Mouse (Mus musculus) embryonic fibroblast, embryonic 13.5 days (primary cell): Measurements from ENCODE around the gene Olfr1058. TPM values are rescaled to one million over a fixed set of nuclear protein-coding genes. Genes with fewer than 3 reads are reported as not detected.
"Not testable (repeated sequence)": the region's sequence is repeated elsewhere in the genome, so short reads cannot be mapped to it uniquely, and the experiment has no call there.

Experiments
- H3K27ac ChIP-seq: 2 replicates; pipeline ENCODE4 v1.5.1; 2012; ENCODE audit warnings: low read length, control low read depth, inconsistent platforms; ENCODE audit not compliant: insufficient read depth
- H3K4me1 ChIP-seq: 2 replicates; pipeline ENCODE4 v1.6.1; 2011; ENCODE audit warnings: low read length; ENCODE audit not compliant: control insufficient read depth, insufficient read depth
- H3K4me3 ChIP-seq: 2 replicates; pipeline ENCODE4 v1.5.1; 2011; ENCODE audit warnings: mild to moderate bottlenecking, control low read depth, low read length; ENCODE audit not compliant: insufficient read depth
- CTCF ChIP-seq: IDR thresholded peaks from 2 replicates; pipeline ENCODE4 v1.5.1; 2011; ENCODE audit warnings: mild to moderate bottlenecking, control low read depth, low read length, moderate library complexity, borderline replicate concordance; ENCODE audit not compliant: insufficient read depth
- POLR2A ChIP-seq: IDR thresholded peaks from 2 replicates; pipeline ENCODE4 v1.6.1; 2011; ENCODE audit warnings: low read depth, mild to moderate bottlenecking, control low read depth, low read length, moderate library complexity
- polyA plus RNA-seq: library from polyadenylated mRNA; stranded (reverse); fragments of >200 nt; gene quantifications from 2 replicates; pipeline ENCODE4 v1.2.4, GENCODE M21; 2011; ENCODE audit warnings: low read depth; ENCODE audit not compliant: missing spikeins, insufficient read length

Olfr1058 gene
- not detected in 2 replicates for polyA plus RNA-seq

DNA sequence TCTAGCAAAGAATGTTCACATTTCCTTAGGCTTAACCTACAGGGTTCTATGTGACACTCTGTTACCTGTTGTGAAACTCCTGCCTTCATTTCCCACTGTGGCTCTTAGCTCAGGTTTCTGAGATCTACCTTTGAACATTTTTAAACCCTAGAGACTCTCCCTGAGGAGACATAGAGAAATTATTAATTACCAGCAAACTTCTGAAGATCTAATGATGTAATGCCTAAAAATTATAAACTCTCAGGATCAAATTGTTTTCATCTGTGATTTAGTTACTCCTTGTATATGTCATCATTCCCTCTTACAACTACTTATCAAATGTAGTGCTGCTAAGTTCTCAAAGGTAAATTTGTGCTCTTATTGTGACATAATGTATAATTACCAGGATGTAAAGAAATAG is at the start of gene Olfr1058:
TSS of gene Olfr1058 (minus strand) at position 101 of the 400 bp plus-strand sequence.
- H3K4me1 ChIP-seq, H3K4me3 ChIP-seq, H3K27ac ChIP-seq: not testable (repeated sequence)

DNA sequence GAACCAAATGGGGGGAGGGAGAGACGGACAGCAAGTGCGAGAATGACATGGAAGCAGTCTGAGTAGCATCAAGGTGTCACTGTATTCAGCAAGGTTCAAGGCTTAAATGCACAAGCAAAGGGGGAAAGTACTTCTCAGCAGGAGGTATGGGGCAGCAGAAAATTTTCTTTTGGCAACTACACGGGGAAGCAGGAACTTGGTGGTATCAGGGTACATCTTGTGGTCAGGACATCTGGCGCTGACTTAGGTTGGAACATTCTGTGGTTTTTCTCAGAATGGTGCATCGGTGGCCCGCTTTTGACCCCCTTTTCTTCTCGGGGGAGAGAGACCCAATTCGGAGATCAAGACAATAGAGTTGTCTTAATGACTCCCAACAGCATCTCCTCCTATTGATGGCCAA is 40.1 kb upstream of the Olfr1058 start:
- H3K27ac ChIP-seq, H3K4me3 ChIP-seq, H3K4me1 ChIP-seq: not testable (repeated sequence)

DNA sequence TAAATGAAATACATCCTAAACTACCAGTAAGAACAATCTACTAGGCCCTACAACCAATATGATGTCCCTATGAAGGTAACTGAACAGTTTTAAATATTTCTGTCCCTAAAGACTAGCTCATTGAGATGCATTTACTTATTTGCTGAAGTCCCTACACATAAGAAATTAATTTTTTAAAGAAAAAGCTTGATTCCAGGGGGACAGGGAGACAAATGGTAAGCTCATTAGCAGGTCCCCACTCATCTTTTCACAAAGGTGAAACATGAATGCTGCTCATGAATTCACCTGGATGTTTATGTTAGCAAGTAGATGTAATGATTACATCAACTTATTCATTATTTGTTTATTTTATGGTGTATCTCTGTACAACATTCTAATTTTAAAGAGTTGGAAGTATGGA is 38.3 kb upstream of the Olfr1058 start, which contains the start of gene Olfr1062:
TSS of gene Olfr1062 (minus strand) at position 101 of the 400 bp plus-strand sequence.
- not testable (repeated sequence) for H3K4me1 ChIP-seq, H3K4me3 ChIP-seq, H3K27ac ChIP-seq

DNA sequence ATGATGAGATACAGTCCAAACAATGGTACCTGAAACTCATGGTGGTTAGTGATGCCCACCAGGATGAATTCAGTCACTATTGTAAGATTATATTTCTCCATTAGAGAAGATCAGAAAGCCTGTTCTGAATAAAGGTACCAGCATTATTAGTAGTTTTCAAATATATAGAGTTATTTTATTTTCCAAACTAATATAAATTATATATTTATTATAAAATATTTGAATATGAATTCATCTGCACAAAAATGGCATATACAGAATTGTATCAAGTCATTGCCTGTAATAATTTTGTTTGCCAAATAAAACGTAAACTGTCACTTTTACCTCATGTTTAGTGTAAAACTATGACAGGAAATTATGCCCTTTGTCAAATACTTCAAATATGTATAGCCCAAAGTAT is 25.6 kb upstream of the Olfr1058 start, which contains the start of gene Olfr1061:
TSS of gene Olfr1061 (minus strand) at position 101 of the 400 bp plus-strand sequence.
- H3K4me3 ChIP-seq = no peak within 1 kb of the TSS
- TF ChIP-seq CTCF = no peak
- TF ChIP-seq POLR2A = no peak
- H3K4me1 ChIP-seq = no peaks in the 10 kb centered on the region
- H3K27ac ChIP-seq = no peak within 1 kb of the TSS

DNA sequence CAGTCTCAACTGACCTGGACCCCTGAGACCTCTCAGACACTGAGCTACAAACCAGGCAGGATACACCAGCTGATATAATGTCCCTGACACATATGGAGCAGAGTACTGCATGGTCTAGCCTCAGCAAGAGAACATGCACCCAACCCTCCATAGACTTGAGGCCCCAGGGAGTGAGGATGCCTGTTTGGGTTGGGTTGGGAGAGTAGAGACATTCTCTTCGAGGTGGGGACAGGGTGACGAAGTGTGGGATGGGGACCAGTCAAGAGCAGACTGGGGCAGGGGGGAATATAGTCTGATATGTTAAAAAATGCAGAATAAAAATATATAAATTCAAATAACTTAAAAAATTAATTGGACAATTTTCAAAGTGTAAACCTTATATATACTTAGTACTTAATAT is 6.8 kb upstream of the Olfr1058 start:
- Histone ChIP-seq H3K4me1 (no peaks in the 10 kb centered on the region), H3K4me3 (no peak overlapping the region), H3K27ac (no peak overlapping the region)
- TF ChIP-seq POLR2A = no peak
- no peak for TF ChIP-seq CTCF

DNA sequence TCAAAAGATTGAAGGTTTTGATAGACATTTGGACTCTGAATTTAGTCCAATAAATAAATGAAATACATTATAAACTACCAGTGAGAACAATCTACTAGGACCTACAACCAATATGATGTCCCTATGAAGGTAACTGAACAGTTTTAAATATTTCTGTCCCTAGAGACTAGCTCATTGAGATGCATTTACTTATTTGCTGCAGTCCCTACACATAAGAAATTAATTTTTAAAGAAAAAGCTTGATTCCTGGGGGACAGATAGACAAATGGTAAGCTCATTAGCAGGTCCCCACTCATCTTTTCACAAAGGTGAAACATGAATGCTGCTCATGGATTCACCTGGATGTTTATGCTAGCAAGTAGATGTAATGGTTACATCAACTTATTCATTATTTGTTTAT is 10.1 kb downstream of the Olfr1058 start, which contains the start of gene Olfr1057:
TSS of gene Olfr1057 (minus strand) at position 101 of the 400 bp plus-strand sequence.
- Histone ChIP-seq H3K4me1 (no peaks in the 10 kb centered on the region), H3K27ac (no peak within 1 kb of the TSS), H3K4me3 (no peak within 1 kb of the TSS)
- TF ChIP-seq POLR2A (no peak), CTCF (no peak)

DNA sequence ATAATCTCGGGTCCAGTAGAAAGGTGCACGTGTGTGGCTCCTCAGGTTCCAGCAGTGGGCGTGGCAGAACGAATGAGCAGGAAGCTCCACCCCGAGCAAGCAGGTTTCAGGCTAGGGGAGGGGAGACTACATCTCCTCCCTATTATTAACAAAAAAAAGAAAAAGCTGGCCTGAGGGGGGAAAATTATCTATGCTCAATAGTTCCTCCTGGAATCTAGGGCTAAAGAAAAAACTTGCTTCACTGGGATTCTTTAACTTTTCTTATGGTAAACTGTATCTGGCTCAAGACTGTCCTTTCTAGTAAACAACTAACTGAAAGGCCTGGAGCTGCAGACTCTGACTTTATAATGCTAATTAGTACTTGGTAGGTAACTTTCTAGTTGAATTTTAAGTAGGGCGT is 22.0 kb downstream of the Olfr1058 start:
- not testable (repeated sequence) for H3K4me1 ChIP-seq, H3K4me3 ChIP-seq, H3K27ac ChIP-seq

DNA sequence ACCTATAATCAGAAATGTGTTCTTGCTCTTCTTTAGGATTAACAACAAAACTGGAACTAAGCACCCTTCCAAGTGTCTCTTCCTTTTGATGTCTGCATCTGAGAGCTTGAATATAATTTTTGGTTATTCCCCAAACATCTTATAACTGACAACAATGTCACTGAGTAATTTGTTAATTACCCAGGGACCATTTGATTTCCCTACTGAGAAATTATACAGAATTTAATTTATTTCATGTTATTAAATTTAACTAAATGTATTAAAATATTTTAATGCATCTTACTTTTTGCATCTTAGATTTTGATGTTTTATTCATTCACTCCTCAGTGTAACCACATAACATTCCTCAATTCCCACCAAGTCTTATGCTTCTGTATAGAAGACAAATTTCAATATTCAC is 26.0 kb downstream of the Olfr1058 start, which contains the start of gene Olfr1056:
TSS of gene Olfr1056 (minus strand) at position 101 of the 400 bp plus-strand sequence.
- TF ChIP-seq POLR2A (no peak), CTCF (no peak)
- Histone ChIP-seq H3K27ac (no peak within 1 kb of the TSS), H3K4me1 (no peaks in the 10 kb centered on the region), H3K4me3 (no peak within 1 kb of the TSS)

DNA sequence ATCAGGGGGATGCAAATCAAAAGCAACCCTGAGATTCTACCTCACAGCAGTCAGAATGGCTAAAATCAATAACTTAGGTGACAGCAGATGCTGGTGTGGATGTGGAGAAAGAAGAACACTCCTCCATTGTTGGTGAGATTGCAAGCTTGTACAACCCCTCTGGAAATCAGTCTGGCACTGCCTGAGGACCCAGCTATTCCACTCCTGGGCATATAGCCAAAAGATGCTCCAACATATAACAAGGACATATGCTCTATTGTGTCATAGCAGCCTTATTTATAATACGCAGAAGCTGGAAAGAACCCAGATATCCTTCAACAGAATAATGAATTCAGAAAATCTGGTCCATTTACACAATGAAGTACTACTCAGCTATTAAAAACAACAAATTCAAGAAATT is 36.6 kb downstream of the Olfr1058 start:
- H3K27ac ChIP-seq, H3K4me3 ChIP-seq, H3K4me1 ChIP-seq: not testable (repeated sequence)

DNA sequence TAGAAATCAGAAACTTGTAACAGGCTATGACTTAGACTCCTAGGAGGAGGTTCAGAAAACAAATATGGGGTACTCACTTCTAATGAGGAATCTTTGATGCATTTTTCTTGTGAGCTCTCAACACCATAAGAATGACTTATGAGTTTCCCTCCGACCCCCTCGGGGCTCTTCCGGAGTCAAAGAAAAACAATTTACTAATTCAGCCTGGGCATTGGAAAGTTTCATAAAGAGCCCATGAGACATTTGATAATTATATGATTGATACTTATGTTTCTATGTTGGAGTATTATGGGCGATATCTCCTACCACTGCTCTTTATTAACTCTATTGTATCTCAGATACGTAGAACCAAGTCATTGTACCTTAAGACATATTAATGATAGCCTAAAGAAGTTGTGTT is 38.2 kb downstream of the Olfr1058 start, which contains the start of gene Olfr1055:
TSS of gene Olfr1055 (minus strand) at position 101 of the 400 bp plus-strand sequence.
- no peaks in the 10 kb centered on the region for H3K4me1 ChIP-seq
- H3K27ac ChIP-seq = no peak within 1 kb of the TSS
- H3K4me3 ChIP-seq = no peak within 1 kb of the TSS
- TF ChIP-seq POLR2A = no peak
- TF ChIP-seq CTCF = no peak

DNA sequence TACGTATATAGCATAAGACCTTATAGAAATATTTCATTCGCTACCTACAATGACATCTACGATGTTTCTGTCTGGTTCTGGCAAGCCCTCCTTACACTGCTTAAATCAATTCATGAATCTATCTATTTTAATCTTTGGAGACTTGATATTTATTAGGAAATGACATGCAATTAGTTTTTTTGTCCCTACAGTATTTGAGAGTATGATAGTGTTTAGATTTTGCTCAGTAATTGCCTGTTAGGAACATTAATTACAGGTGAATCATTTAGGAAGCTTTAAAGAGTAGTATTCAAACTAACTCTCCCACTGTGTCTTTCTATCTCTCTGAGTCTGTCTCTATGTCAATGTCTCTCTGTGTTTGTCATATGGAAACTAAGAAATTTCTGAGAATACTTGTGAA is 53.0 kb downstream of the Olfr1058 start, which contains the start of gene Olfr1054:
TSS of gene Olfr1054 (minus strand) at position 101 of the 400 bp plus-strand sequence.
- Histone ChIP-seq H3K4me1 (no peaks in the 10 kb centered on the region), H3K4me3 (no peak within 1 kb of the TSS), H3K27ac (no peak within 1 kb of the TSS)
- TF ChIP-seq POLR2A (no peak), CTCF (no peak)

Other genes starting within 250 kb of the Olfr1058 start
- not detected in 2 replicates for gene Olfr1040, start 241.8 kb downstream of the Olfr1058 start, polyA plus RNA-seq
- gene Olfr1042, start 226.7 kb downstream of the Olfr1058 start, polyA plus RNA-seq = not detected in 2 replicates
- gene Olfr1043, start 221.0 kb downstream of the Olfr1058 start, polyA plus RNA-seq = not detected in 2 replicates
- not detected in 2 replicates for gene Olfr1044, start 210.7 kb downstream of the Olfr1058 start, polyA plus RNA-seq
- not detected in 2 replicates for gene Olfr52, start 202.9 kb downstream of the Olfr1058 start, polyA plus RNA-seq
- gene Olfr1045, start 185.6 kb downstream of the Olfr1058 start, polyA plus RNA-seq = not detected in 2 replicates
- not detected in 2 replicates for gene Olfr1046, start 169.2 kb downstream of the Olfr1058 start, polyA plus RNA-seq
- gene Olfr1047, start 157.2 kb downstream of the Olfr1058 start, polyA plus RNA-seq = not detected in 2 replicates
- not detected in 2 replicates for gene Olfr1048, start 148.3 kb downstream of the Olfr1058 start, polyA plus RNA-seq
- gene Olfr1049, start 130.2 kb downstream of the Olfr1058 start, polyA plus RNA-seq = not detected in 2 replicates
- not detected in 2 replicates for gene Olfr1051, start 109.5 kb downstream of the Olfr1058 start, polyA plus RNA-seq
- gene Olfr1052, start 96.1 kb downstream of the Olfr1058 start, polyA plus RNA-seq = not detected in 2 replicates
- not detected in 2 replicates for gene Olfr1053, start 73.3 kb downstream of the Olfr1058 start, polyA plus RNA-seq
- not detected in 2 replicates for gene Olfr1054, start 53.1 kb downstream of the Olfr1058 start, polyA plus RNA-seq
- not detected in 2 replicates for gene Olfr1055, start 38.3 kb downstream of the Olfr1058 start, polyA plus RNA-seq
- not detected in 2 replicates for gene Olfr1056, start 26.1 kb downstream of the Olfr1058 start, polyA plus RNA-seq
- not detected in 2 replicates for gene Olfr1057, start 10.2 kb downstream of the Olfr1058 start, polyA plus RNA-seq
- not detected in 2 replicates for gene Olfr1061, start 25.5 kb upstream of the Olfr1058 start, polyA plus RNA-seq
- not detected in 2 replicates for gene Olfr1062, start 38.2 kb upstream of the Olfr1058 start, polyA plus RNA-seq
- gene Olfr1065, start 62.0 kb upstream of the Olfr1058 start, polyA plus RNA-seq = not detected in 2 replicates
- not detected in 2 replicates for gene Olfr1066, start 67.7 kb upstream of the Olfr1058 start, polyA plus RNA-seq
- not detected in 2 replicates for gene Olfr228, start 98.8 kb upstream of the Olfr1058 start, polyA plus RNA-seq
- not detected in 2 replicates for gene Olfr1076, start 119.9 kb upstream of the Olfr1058 start, polyA plus RNA-seq
- gene Olfr1079, start 153.9 kb upstream of the Olfr1058 start, polyA plus RNA-seq = not detected in 2 replicates
- not detected in 2 replicates for gene Olfr1080, start 169.7 kb upstream of the Olfr1058 start, polyA plus RNA-seq
- not detected in 2 replicates for gene Olfr1082, start 210.4 kb upstream of the Olfr1058 start, polyA plus RNA-seq